Comparison of ENCODE assay signal across 10 mouse cellular contexts in genomic region chr19:41697807-41698515, GRCm38 (mm10). TPM values are rescaled to one million over a fixed set of nuclear protein-coding genes. Genes with fewer than 3 reads are reported as not detected.
DNase-seq lines count a peak whose midpoint lies in the region; ATAC-seq and TF ChIP-seq lines count a peak whose summit lies in the region.
"Had no signal": no experiment of that assay in that cellular context is flagged by ENCODE, and none has a peak within 500 bp of the region (broad histone marks: within the 10 kb centered on the region; RNA-seq: fewer than 3 reads in every experiment).

No protein-coding gene starts in this region.

- no peak for TF ChIP-seq CTCF in lung, embryonic 14.5 days (IDR thresholded peaks at IDR 0.05; ENCODE audit: low read depth)
- TF ChIP-seq CTCF in olfactory bulb, adult 2 months (IDR thresholded peaks at IDR 0.05; ENCODE audit: insufficient read depth, low read depth, low read length) = no peak

- no peak for TF ChIP-seq POLR2A in olfactory bulb, adult 2 months (IDR thresholded peaks at IDR 0.05; ENCODE audit: insufficient read depth, low read depth, low read length)

- no peaks in the 10 kb centered on the region for H3K4me1 ChIP-seq in lung, embryonic 14.5 days (ENCODE audit: insufficient read depth)
- peaks cover 70% of the 10 kb centered on the region for H3K4me1 ChIP-seq in forebrain, embryonic 13.5 days
- H3K4me1 ChIP-seq in limb, embryonic 15.5 days = 0 out of 2 replicates have a peak, but pooled peaks cover 5% of the 10 kb centered on the region
- peaks cover 55% of the 10 kb centered on the region for H3K4me1 ChIP-seq in olfactory bulb, adult 2 months (ENCODE audit: control insufficient read depth, insufficient read depth, low read length)

- H3K9me3 ChIP-seq in lung, embryonic 14.5 days (ENCODE audit: low read depth, low read length) = no peaks in the 10 kb centered on the region
- no peaks in the 10 kb centered on the region for H3K9me3 ChIP-seq in forebrain, embryonic 13.5 days (replicated peaks)
- H3K9me3 ChIP-seq in limb, embryonic 15.5 days = no peaks in the 10 kb centered on the region

- H3K27ac ChIP-seq in lung, embryonic 14.5 days (ENCODE audit: low read depth) = no peak overlapping the region
- H3K27ac ChIP-seq in forebrain, embryonic 13.5 days = peak overlapping the region; percentile 74
- no peak overlapping the region for H3K27ac ChIP-seq in limb, embryonic 15.5 days
- H3K27ac ChIP-seq in olfactory bulb, adult 2 months (ENCODE audit: insufficient read depth, low read depth, low read length) = peak overlapping the region; percentile 46; the same call in 1 of the 2 replicates

- H3K27me3 ChIP-seq in lung, embryonic 14.5 days (ENCODE audit: insufficient read depth, low read length) = no peaks in the 10 kb centered on the region
- no peaks in the 10 kb centered on the region for H3K27me3 ChIP-seq in forebrain, embryonic 13.5 days
- peaks cover 15% of the 10 kb centered on the region; the same call in 1 of the 2 replicates for H3K27me3 ChIP-seq in limb, embryonic 15.5 days

- H3K36me3 ChIP-seq in lung, embryonic 14.5 days (ENCODE audit: insufficient read depth) = no peaks in the 10 kb centered on the region
- H3K36me3 ChIP-seq in forebrain, embryonic 13.5 days (ENCODE audit: poor library complexity, severe bottlenecking) = no peaks in the 10 kb centered on the region
- no peaks in the 10 kb centered on the region for H3K36me3 ChIP-seq in limb, embryonic 15.5 days

- no peak overlapping the region for H3K4me3 ChIP-seq in lung, embryonic 14.5 days (ENCODE audit: low read depth, low read length)
- no peak overlapping the region for H3K4me3 ChIP-seq in forebrain, embryonic 13.5 days
- H3K4me3 ChIP-seq in limb, embryonic 15.5 days = no peak overlapping the region
- no peak overlapping the region for H3K4me3 ChIP-seq in olfactory bulb, adult 2 months (ENCODE audit: insufficient read depth, low read depth, low read length)

- no peak overlapping the region for H3K4me2 ChIP-seq in lung, embryonic 14.5 days
- no peak overlapping the region for H3K4me2 ChIP-seq in forebrain, embryonic 13.5 days
- H3K4me2 ChIP-seq in limb, embryonic 15.5 days = no peak overlapping the region

- 62% methylated on average over 6 of the region's 6 CpGs for WGBS in lung, embryonic 14.5 days
- 72% methylated on average over 6 of the region's 6 CpGs for WGBS in forebrain, embryonic 13.5 days
- WGBS in limb, embryonic 15.5 days = 47% methylated on average over 6 of the region's 6 CpGs
- 62% methylated on average over 6 of the region's 6 CpGs for WGBS in olfactory bulb, adult 2 months

- H3K9ac ChIP-seq in lung, embryonic 14.5 days = no peak overlapping the region
- no peak overlapping the region for H3K9ac ChIP-seq in forebrain, embryonic 13.5 days
- no peak overlapping the region for H3K9ac ChIP-seq in limb, embryonic 15.5 days

- DNase-seq in lung, embryonic 14.5 days = no peak
- DNase-seq in lung, postnatal 36 days = no peak
- no peak for DNase-seq in layer of hippocampus, postnatal 14 days (ENCODE audit: low spot score in 2 of 2)
- DNase-seq: heart, postnatal 36 days; kidney, postnatal 14 days had no signal

- ATAC-seq in lung, embryonic 14.5 days (ENCODE audit: insufficient read depth) = peak; percentile 70; the same call in 1 of the 2 replicates
- peak; percentile 44 for ATAC-seq in forebrain, embryonic 13.5 days
- 0 out of 2 replicates have a peak, but pooled peaks have one; percentile 11 for ATAC-seq in limb, embryonic 15.5 days (ENCODE audit: insufficient number of reproducible peaks, low FRiP score, low TSS enrichment, low read depth)
- ATAC-seq in megakaryocyte progenitor cell, adult 5-6 weeks (replicated peaks; ENCODE audit: poor library complexity) = no peak
- ATAC-seq: CD4-positive, CD25-positive, alpha-beta regulatory T cell, adult 4 months had no signal

RNA-seq across cellular contexts. Expression of gene Slit1, which starts 45.5 kb away (rescaled TPM):
- polyA plus RNA-seq in lung, embryonic 14.5 days (2014; fragmentation: Nextera tagmentation; extraction: Ambion mirVana) = 0.08 and 0.24 TPM in 2 replicates
- polyA plus RNA-seq in forebrain, embryonic 13.5 days (2015; fragmentation: Nextera tagmentation; extraction: Ambion mirVana) = 13.9 and 14.4 TPM in 2 replicates
- polyA plus RNA-seq in limb, embryonic 15.5 days (2015; fragmentation: Nextera tagmentation; extraction: Ambion mirVana) = 0.28 and 0.62 TPM in 2 replicates
- not detected in 2 replicates for polyA plus RNA-seq in olfactory bulb, adult 2 months (2012; ENCODE audit: insufficient read depth, insufficient read length, low replicate concordance, missing spikeins)
- total RNA-seq in megakaryocyte progenitor cell, adult 5-6 weeks (2015) = not detected in 2 replicates
- total RNA-seq in megakaryocyte progenitor cell, adult 5-6 weeks (2017) = 0.03 and 0.29 TPM in 2 replicates
- 100 to 1,000 TPM; 143 to 146 TPM for total RNA-seq in layer of hippocampus, postnatal 14 days (2021)
- polyA plus RNA-seq: CD4-positive, CD25-positive, alpha-beta regulatory T cell, adult 4 months had no signal

Comparison
In these comparisons a context has a peak if more than half of its experiments do, and no peak if none do; other contexts are left out.
1. H3K27ac ChIP-seq: peak in forebrain, embryonic 13.5 days (single experiment) and olfactory bulb, adult 2 months (single experiment); none in lung, embryonic 14.5 days (single experiment) and limb, embryonic 15.5 days (single experiment).